Mouse (Mus musculus) ovary, postnatal 10 days (tissue): Measurements from ENCODE around the gene Sytl1.

ENCODE experiments used
- DNase-seq: peaks from one replicate; pipeline ENCODE4 v3.0.0; 2022; ENCODE audit warnings: low spot score

Gene Sytl1

DNA sequence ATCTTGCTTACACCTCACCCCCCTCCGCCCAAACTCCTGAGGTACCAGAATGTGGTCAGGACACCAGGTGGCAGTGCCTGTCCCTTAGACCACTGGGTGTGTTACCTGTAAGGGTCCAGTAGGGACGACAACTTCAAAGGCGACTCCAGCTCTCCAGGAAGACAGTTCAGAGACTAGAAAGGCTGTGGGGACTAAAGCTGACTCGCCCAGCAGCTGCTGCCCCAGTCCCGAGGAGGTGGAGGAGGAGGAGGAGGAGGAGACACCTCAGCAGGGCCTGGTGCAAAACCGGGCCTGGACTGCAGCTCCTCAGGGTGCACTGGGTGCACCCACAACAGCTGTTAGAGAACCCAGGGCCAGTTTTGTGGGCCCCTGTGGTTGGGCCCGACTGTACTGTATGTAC lies at the start of gene Sytl1:
Gene Sytl1, minus strand, starts transcription at position 232 of the 400 bp plus-strand sequence.
- no peak for DNase-seq

- peak; percentile 90 for DNase-seq
These were observed 47.0 kb upstream of the Sytl1 start for GRCm38 (mm10) chr4:133309948-133310347.

- no peak for DNase-seq
These were observed 44.4 kb upstream of the Sytl1 start for GRCm38 (mm10) chr4:133307331-133307730.

DNA sequence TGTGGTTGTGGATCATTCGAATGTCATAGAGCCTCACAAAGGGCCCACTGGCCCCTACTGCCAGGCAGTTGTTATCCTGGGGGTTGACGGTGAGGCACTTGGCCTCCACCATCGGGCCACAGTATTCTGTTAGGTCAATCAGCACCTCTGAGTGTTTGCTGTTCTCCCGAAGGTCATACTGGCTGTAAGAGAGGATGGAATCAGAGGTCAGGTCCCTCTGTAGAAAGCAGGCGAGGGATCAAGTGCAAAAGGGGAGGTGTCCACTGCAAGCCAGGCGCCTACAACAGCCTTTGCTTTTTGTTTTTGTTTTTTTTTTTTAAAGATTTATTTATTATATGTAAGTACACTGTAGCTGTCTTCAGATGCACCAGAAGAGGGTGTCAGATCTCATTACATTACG lies 42.9 kb upstream of the Sytl1 start:
- DNase-seq, result no peak

DNA sequence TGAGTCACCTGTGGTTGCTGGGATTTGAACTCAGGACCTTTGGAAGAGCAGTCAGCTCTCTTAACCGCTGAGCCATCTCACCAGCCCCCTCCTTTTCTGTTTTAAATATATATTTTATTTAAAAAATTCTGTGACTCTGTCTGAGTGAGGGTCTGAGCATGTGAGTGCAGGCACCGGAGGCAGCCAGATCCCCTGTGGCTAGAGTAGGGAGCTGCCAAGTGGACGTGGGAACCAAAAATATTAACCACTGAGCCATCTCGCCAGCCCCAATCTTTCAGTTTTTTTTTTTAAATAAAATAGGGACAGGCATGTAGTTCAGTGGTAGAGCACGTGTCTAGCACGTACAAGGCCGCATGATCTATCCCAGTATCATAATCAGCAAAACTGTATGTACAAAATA lies 41.9 kb upstream of the Sytl1 start:
- DNase-seq, result no peak

- DNase-seq, result no peak
These were observed 39.8 kb upstream of the Sytl1 start for GRCm38 (mm10) chr4:133302668-133303067.

DNA sequence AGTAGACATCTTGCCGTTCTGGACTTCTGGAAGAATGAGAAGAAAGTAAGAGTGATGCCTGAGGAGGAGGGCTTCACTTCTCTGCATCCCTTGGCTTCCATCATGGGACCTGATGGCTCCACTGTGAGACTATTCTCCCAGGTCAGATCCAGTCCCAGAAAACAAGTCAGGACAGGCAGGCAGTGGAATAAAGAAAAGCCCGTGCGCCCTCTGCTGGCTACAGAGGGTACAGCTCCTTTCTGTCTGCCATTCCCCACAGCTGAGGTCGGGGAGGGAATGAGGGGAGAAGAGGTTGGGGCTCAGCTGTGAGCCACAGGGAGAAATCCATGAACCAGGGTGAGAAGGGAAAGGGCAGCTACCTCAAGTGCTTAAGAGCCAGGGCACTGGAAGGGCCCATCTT lies 38.9 kb upstream of the Sytl1 start:
- DNase-seq, result peak; percentile 53

DNA sequence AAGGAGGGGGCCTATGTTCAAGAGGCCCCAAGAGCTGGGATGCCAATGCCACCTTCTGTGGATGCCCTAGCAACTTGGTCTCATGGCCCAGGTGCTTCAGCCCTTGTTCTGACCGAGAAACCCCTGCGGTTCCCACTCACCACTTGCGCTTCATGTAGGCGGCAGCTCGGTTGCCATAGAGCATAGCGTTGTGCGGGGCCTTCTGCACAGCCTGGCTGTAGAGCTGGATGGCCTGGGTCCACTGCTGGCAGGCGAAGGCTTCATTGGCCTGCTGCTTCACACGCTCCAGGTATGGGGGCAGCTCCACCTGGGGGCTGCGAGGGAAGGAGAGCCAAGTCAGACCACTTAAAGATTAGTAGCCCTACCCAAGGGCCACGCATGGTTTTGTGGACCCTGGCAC lies 37.5 kb upstream of the Sytl1 start:
- no peak for DNase-seq

- DNase-seq, result no peak
These were observed 36.8 kb upstream of the Sytl1 start for GRCm38 (mm10) chr4:133299701-133300100.

DNA sequence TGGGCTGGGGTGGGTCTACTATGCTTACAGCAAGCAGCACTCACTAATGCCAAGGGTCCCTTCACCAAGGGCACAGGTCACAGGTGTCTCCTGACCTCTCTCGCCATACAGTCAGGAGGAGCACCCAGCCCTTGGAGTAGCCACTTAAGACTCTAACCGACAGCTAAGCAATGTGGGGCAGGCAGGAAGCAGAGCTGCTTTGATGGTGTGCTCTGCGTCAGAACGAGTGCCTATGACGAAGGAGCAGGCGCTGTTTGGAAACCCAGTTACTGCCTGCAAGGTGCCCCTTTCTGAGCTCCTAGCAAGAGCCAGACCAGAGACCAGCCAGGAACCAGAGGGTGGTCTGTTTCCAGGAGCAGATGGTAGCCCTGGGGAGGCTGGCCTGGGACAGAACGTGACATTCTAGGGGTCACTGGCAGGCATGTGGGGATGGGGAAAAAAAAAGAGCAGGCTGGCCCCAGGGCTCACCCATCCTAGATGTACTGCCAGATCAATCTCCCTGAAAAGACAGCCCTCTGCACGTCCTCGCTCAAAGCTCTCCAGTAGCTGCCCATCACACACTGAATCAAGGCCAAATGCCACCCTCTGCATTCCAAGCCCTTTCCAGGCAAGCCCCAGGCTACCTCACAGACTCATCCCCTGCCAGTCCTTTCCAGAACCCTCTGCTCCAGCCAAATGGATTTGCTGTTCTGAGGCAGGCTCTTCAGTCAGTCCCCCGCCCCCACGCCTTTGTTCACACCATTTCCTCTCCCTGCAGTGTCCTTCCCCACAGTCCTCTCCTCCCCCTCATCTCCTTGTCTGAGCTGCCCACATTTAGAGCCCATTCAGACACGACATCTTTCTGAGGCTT lies 35.8 kb upstream of the Sytl1 start:
- DNase-seq, result no peak

DNA sequence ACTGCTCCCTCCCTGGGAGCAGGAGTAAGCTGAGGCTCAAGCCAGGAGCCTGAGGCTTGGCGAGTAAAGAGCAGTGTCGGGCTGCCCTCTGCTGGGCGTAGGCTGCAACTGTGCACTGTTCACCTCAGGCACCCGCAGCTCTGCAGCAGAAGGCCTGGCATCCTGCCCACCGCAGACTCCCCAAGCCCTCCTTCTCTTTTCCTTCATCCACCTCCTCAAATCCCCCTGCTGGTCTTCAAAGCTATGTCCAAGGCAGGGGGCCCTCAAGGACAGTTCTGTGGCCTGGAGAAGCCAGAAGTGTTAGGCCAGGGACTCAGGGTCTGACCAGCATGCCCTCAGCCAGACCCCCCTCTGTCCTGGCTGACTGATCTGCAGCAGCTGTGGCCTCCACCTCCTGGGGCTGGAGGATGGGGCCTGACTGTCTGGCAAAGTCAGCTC lies 34.9 kb upstream of the Sytl1 start:
- peak; percentile 72 for DNase-seq

DNA sequence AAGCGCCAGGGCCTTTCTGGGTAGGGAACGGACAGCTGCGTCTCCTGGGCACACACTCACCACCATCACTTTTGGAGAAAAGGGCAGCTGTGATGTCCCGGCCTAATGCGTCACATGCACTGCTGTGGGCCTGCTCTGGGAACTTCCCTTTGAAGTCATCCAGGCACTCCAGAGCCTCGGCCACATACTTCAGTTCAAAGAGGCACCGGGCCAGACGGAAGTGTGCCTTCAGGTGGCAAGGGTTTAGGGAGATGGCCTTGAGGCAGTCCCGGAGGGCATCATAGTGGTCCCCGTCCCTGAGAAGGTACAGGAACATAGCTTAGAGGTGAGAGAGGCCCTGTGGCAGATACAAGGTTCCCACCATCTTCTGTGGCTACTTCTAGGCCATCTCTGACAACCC lies 34.4 kb upstream of the Sytl1 start:
- DNase-seq, result no peak

DNA sequence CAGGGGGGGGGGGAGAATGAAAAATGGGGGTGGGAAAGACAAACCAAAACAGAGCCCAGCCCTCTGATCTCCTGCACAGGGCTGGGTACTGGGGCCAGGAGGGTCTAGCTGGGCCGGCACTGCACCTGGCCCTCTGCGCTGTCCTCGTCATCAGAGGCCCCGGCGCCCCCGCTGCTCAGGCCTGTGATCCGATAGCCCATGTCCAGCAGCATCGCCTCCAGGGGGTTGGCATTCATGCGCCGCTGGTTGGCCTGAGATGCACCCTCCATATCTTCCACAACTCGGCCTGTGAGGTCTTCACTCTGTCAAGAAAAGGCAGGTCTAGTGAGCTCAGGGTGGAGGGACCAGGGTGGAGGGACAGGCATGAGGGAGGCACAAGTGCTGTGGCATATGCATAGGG lies 31.2 kb upstream of the Sytl1 start:
- DNase-seq, result no peak

GRCm38 (mm10) chr4:133292901-133293843 lies 30.3 kb upstream of the Sytl1 start:
- DNase-seq, result no peak

GRCm38 (mm10) chr4:133292405-133292804 lies 29.5 kb upstream of the Sytl1 start:
- no peak for DNase-seq

- DNase-seq, result no peak
These were observed 28.3 kb upstream of the Sytl1 start for GRCm38 (mm10) chr4:133291255-133291654.

DNA sequence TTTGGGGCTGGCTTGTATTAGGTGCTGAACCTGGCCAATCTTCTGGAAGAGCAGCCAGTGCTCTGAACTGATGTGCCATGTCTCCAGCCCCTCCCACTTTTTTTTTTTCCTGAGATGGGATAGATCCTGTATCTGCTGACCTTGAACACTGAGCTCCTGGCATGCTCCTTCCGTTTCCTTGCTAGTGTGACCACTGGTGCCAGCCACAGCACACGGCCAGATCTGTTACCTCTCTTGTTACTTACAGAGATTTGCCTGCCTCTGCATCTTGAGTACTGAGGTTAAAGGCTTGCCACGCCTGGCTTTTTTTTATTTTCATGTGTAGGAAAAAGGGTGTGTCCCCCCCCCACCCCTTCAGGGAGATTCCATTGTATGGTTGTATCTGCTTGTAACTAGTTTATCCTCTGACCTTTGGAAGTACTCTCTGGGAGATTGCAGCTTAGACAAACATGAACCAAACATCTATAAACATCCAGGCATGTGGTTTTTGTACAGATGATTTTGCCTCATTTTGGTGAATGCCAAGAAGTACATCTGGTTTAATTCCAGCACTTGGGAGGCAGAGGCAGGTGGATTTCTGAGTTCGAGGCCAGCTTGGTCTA lies 23.7 kb upstream of the Sytl1 start:
- DNase-seq, result no peak

- DNase-seq, result no peak
These were observed 23.0 kb upstream of the Sytl1 start for GRCm38 (mm10) chr4:133285950-133286349.

DNA sequence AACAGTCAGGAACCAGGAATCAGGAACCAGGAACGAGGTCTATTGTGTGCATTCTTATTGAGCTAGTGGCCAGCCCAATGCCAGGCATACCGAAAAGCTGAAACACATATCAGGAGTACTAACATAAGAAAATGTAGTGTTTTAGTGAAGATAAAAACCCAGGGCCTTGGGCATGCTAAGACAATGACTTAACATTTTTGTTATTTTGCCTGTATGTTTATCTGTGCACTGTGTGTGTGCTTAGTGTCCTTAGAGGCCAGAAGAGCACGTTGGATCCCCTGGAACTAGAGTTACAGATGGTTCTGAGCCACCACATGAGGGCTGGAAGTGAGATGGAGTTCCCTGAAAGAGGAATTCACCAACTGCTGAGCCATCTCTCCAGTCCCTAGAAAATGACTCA lies 22.4 kb upstream of the Sytl1 start:
- no peak for DNase-seq

DNA sequence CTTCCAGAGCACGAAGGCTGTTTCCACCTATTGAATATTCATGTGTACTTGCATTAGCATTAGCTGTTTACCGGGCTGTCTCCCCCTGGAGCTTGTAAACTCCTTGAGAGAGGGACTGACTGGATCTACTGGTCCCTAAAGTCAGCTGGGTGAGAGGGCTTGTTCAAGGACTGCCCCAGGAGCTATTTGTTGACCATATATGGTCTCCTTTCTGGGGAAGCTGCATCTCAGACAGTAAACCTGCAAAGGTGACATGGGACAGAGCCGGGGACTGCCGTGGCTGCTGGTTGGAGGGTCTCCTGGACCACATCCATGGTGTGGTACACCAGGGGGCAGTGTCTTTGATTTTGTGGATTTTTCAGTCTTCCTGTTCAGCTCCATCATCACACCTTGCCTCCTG lies 19.7 kb upstream of the Sytl1 start:
- no peak for DNase-seq

GRCm38 (mm10) chr4:133281951-133282481 lies 19.1 kb upstream of the Sytl1 start:
- no peak for DNase-seq

DNA sequence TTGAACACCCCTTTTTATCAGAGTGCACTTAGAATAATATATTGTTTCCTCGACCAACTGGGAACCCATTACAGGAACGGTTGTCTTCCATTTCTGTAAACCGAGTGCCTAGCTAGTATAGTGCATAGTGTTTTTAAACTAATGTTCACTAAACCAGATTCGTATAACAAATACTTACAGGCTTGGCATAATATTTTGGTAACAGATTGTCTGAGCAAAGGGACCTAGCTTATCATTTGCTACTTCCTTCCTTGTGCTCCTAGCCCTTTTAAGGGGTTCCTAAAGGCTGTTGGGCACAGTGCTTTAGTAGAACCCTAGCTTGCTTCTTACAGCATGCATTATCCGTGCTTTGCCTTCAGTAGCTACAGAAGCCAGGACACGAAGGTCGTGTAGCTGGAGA lies 18.6 kb upstream of the Sytl1 start:
- DNase-seq, result no peak
